Mouse (Mus musculus) C2C12 (cell line): ENCODE measurements at regions not wholly inside any gene's neighbourhood (a gene's known extent, or its start where the extent isn't known, plus 50 kb on each side); places are given as distances from the start of the nearest gene placed in this dataset.

Source experiments
- CEBPB ChIP-seq: IDR thresholded peaks from one replicate; pipeline ENCODE4 v1.6.1; 2011; ENCODE audit warnings: low read depth, mild to moderate bottlenecking, control low read depth, moderate library complexity
- CTCF ChIP-seq: IDR thresholded peaks from one replicate; pipeline ENCODE4 v1.5.1; 2011; ENCODE audit not compliant: control insufficient read depth, insufficient read depth, insufficient read length
- MAX ChIP-seq: IDR thresholded peaks from one replicate; pipeline ENCODE4 v1.6.1; 2011; ENCODE audit warnings: mild to moderate bottlenecking, control low read depth
- MYOD1 ChIP-seq: IDR thresholded peaks from one replicate; pipeline ENCODE4 v1.6.1; 2011; ENCODE audit warnings: low read depth; ENCODE audit not compliant: control insufficient read depth, insufficient read length
- MYOG ChIP-seq: IDR thresholded peaks from one replicate; pipeline ENCODE4 v1.6.1; 2011; ENCODE audit not compliant: control insufficient read depth, insufficient read length; ENCODE audit errors: extremely low read depth
- USF1 ChIP-seq: IDR thresholded peaks from one replicate; pipeline ENCODE4 v1.6.1; 2011; ENCODE audit warnings: low read depth, mild to moderate bottlenecking, control low read depth, moderate library complexity

DNA sequence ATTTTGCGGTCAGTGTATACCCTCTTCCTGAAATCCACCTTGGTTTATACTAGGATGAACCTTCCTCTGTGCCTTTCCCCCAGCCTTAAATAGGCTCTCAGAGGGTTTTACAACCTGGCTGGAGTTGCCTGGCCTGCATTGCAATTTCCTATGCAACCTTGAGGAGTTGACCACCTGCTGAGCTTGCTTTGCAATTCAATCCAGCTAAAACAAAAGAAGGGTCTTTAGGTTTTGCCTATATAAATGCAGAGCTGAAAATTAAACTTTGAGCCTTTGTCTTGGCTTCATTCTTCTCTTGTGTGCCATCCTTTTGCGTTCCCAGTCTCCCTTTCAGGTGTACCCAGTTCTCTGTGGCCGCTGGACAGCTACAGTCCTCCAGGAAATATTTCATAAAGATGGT lies 53.0 kb upstream of the Phyhipl start:
- no peak for TF ChIP-seq CEBPB
- TF ChIP-seq MYOD1 = no peak
- TF ChIP-seq USF1 = no peak
- no peak for TF ChIP-seq CTCF
- no peak for TF ChIP-seq MAX
- TF ChIP-seq MYOG = no peak
